Mouse (Mus musculus) C2C12 (cell line): ENCODE data around the gene Rogdi. TPM values are rescaled to one million over a fixed set of nuclear protein-coding genes. Genes with fewer than 3 reads are reported as not detected.

Experiments
- H3K27me3 ChIP-seq: one replicate; pipeline ENCODE4 v1.6.1; 2011; ENCODE audit not compliant: control insufficient read depth, insufficient read depth, insufficient read length
- H3K36me3 ChIP-seq: one replicate; pipeline ENCODE4 v1.6.1; 2011; ENCODE audit not compliant: control insufficient read depth, insufficient read depth
- H3K4me3 ChIP-seq: one replicate; pipeline ENCODE4 v1.5.1; 2011; ENCODE audit warnings: mild to moderate bottlenecking, control low read depth; ENCODE audit not compliant: poor library complexity, insufficient read depth, severe bottlenecking
- H3K79me2 ChIP-seq: one replicate; pipeline ENCODE4 v1.6.1; 2011; ENCODE audit not compliant: control insufficient read depth, insufficient read depth
- H3K79me3 ChIP-seq: one replicate; pipeline ENCODE4 v1.6.1; 2011; ENCODE audit warnings: low read depth, control low read depth
- H3ac ChIP-seq: one replicate; pipeline ENCODE3; 2011; ENCODE audit warnings: low read depth; ENCODE audit not compliant: control insufficient read depth, insufficient read length
- CEBPB ChIP-seq: IDR thresholded peaks from one replicate; pipeline ENCODE4 v1.6.1; 2011; ENCODE audit warnings: low read depth, mild to moderate bottlenecking, control low read depth, moderate library complexity
- CTCF ChIP-seq: IDR thresholded peaks from one replicate; pipeline ENCODE4 v1.5.1; 2011; ENCODE audit not compliant: control insufficient read depth, insufficient read depth, insufficient read length
- FOSL1 ChIP-seq: IDR thresholded peaks from one replicate; pipeline ENCODE4 v1.8.0; 2011; ENCODE audit warnings: mild to moderate bottlenecking, low read length; ENCODE audit not compliant: poor library complexity, insufficient read depth, severe bottlenecking
- MAX ChIP-seq: IDR thresholded peaks from one replicate; pipeline ENCODE4 v1.6.1; 2011; ENCODE audit warnings: mild to moderate bottlenecking, control low read depth
- MYOD1 ChIP-seq: IDR thresholded peaks from one replicate; pipeline ENCODE4 v1.6.1; 2011; ENCODE audit warnings: low read depth; ENCODE audit not compliant: control insufficient read depth, insufficient read length
- MYOG ChIP-seq: IDR thresholded peaks from one replicate; pipeline ENCODE4 v1.6.1; 2011; ENCODE audit not compliant: control insufficient read depth, insufficient read length; ENCODE audit errors: extremely low read depth
- USF1 ChIP-seq: IDR thresholded peaks from one replicate; pipeline ENCODE4 v1.6.1; 2011; ENCODE audit warnings: low read depth, mild to moderate bottlenecking, control low read depth, moderate library complexity
- polyA plus RNA-seq: library from polyadenylated mRNA; unstranded; fragments of >200 nt; fragmentation: generic; extraction: Trizol; gene quantifications from one replicate; pipeline ENCODE4 v1.2.1, GENCODE M21; 2012; ENCODE audit warnings: missing spikeins

The Rogdi gene
- polyA plus RNA-seq, 1 experiment = 16.7 TPM

GRCm38 (mm10) chr16:4965392-4966129 lies 47.8 kb downstream of the Rogdi start:
- no peak for TF ChIP-seq MAX
- no peak for TF ChIP-seq CEBPB
- TF ChIP-seq MYOG = no peak
- no peak overlapping the region for H3ac ChIP-seq
- H3K79me3 ChIP-seq = peaks cover 25% of the 10 kb centered on the region
- peaks cover 34% of the 10 kb centered on the region for H3K79me2 ChIP-seq
- no peaks in the 10 kb centered on the region for H3K36me3 ChIP-seq
- peaks cover 10% of the 10 kb centered on the region for H3K27me3 ChIP-seq
- no peak overlapping the region for H3K4me3 ChIP-seq

GRCm38 (mm10) chr16:4964731-4965391 lies 48.5 kb downstream of the Rogdi start:
- Histone ChIP-seq H3K79me2 (peaks cover 41% of the 10 kb centered on the region), H3K27me3 (peaks cover 10% of the 10 kb centered on the region), H3K4me3 (peak overlapping the region; percentile 78), H3K36me3 (no peaks in the 10 kb centered on the region), H3K79me3 (peaks cover 26% of the 10 kb centered on the region), H3ac (peak overlapping the region; percentile 71)
- TF ChIP-seq CTCF = no peak
- no peak for TF ChIP-seq MAX
- no peak for TF ChIP-seq CEBPB
- no peak for TF ChIP-seq FOSL1
- no peak for TF ChIP-seq USF1
- TF ChIP-seq MYOG = no peak
- no peak for TF ChIP-seq MYOD1

- H3K4me3 ChIP-seq = peak within 1 kb of the TSS; percentile 78
- H3K79me2 ChIP-seq = peaks cover 50% of the 10 kb centered on the region
- TF ChIP-seq CEBPB (no peak), MAX (peak; percentile 27), MYOG (no peak), MYOD1 (no peak), USF1 (peak; percentile 11), CTCF (no peak), FOSL1 (no peak)
These were observed 49.3 kb downstream of the Rogdi start, which contains the start of gene Anks3 for GRCm38 (mm10) chr16:4963797-4964709. Anks3 (minus strand) TSS chr16:4964205.

GRCm38 (mm10) chr16:4963346-4963745 lies 50.0 kb downstream of the Rogdi start:
- peak overlapping the region; percentile 78 for H3K4me3 ChIP-seq
- H3K27me3 ChIP-seq = no peaks in the 10 kb centered on the region
- no peak overlapping the region for H3ac ChIP-seq
- TF ChIP-seq CEBPB = no peak
- TF ChIP-seq MYOG = no peak
- no peak for TF ChIP-seq FOSL1
- no peak for TF ChIP-seq MAX
- no peak for TF ChIP-seq USF1
- no peak for TF ChIP-seq MYOD1
- H3K79me2 ChIP-seq = peaks cover 54% of the 10 kb centered on the region
- H3K79me3 ChIP-seq = peaks cover 26% of the 10 kb centered on the region
- H3K36me3 ChIP-seq = no peaks in the 10 kb centered on the region

More at GRCm38 (mm10) chr16:4963797-4964709, 49.3 kb downstream of the Rogdi start, which contains the start of gene Anks3:
- H3K27me3 ChIP-seq = peaks cover 3% of the 10 kb centered on the region
- H3ac ChIP-seq = peak within 1 kb of the TSS; percentile 74
- H3K36me3 ChIP-seq = no peaks in the 10 kb centered on the region
- peaks cover 26% of the 10 kb centered on the region for H3K79me3 ChIP-seq

GRCm38 (mm10) chr16:4960260-4960659 lies 53.1 kb downstream of the Rogdi start:
- peaks cover 8% of the 10 kb centered on the region for H3K36me3 ChIP-seq
- H3K27me3 ChIP-seq = no peaks in the 10 kb centered on the region
- H3K79me3 ChIP-seq = peaks cover 30% of the 10 kb centered on the region
- TF ChIP-seq CTCF = no peak
- no peak for TF ChIP-seq CEBPB
- no peak for TF ChIP-seq MYOD1
- TF ChIP-seq FOSL1 = no peak
- TF ChIP-seq USF1 = no peak
- no peak for TF ChIP-seq MAX
- no peak for TF ChIP-seq MYOG
- H3K79me2 ChIP-seq = peaks cover 54% of the 10 kb centered on the region
- H3K4me3 ChIP-seq = no peak overlapping the region
- H3ac ChIP-seq = no peak overlapping the region

Other genes starting within 250 kb of the Rogdi start
- gene Cdip1, start 223.3 kb downstream of the Rogdi start, polyA plus RNA-seq = 22.0 TPM
- gene 4930562C15Rik, start 178.1 kb downstream of the Rogdi start, polyA plus RNA-seq = 0.14 TPM
- 63.2 TPM for gene Ubald1, start 133.2 kb downstream of the Rogdi start, polyA plus RNA-seq
- 50.3 TPM for gene Mgrn1, start 127.3 kb downstream of the Rogdi start, polyA plus RNA-seq
- 59.6 TPM for gene Nudt16l1, start 74.8 kb downstream of the Rogdi start, polyA plus RNA-seq
- 20.9 TPM for gene Anks3, start 49.3 kb downstream of the Rogdi start, polyA plus RNA-seq
- gene Sept12, start 15.7 kb downstream of the Rogdi start, polyA plus RNA-seq = not detected
- gene Smim22, start 6.3 kb downstream of the Rogdi start, polyA plus RNA-seq = not detected
- gene Glyr1, start 36.3 kb upstream of the Rogdi start, polyA plus RNA-seq = 47.6 TPM
- 13.8 TPM for gene Ubn1, start 36.5 kb upstream of the Rogdi start, polyA plus RNA-seq
- 0.08 TPM for gene Ppl, start 118.9 kb upstream of the Rogdi start, polyA plus RNA-seq
- 0.01 TPM for gene Sec14l5, start 133.6 kb upstream of the Rogdi start, polyA plus RNA-seq
- gene Nagpa, start 190.5 kb upstream of the Rogdi start, polyA plus RNA-seq = 22.5 TPM
- gene AU021092, start 208.7 kb upstream of the Rogdi start, polyA plus RNA-seq = 4.4 TPM
- gene Alg1, start 220.1 kb upstream of the Rogdi start, polyA plus RNA-seq = 37.7 TPM
- 12.6 TPM for gene Eef2kmt, start 242.4 kb upstream of the Rogdi start, polyA plus RNA-seq